8 mouse cellular contexts compared by ENCODE assay signal in the genomic region with DNA sequence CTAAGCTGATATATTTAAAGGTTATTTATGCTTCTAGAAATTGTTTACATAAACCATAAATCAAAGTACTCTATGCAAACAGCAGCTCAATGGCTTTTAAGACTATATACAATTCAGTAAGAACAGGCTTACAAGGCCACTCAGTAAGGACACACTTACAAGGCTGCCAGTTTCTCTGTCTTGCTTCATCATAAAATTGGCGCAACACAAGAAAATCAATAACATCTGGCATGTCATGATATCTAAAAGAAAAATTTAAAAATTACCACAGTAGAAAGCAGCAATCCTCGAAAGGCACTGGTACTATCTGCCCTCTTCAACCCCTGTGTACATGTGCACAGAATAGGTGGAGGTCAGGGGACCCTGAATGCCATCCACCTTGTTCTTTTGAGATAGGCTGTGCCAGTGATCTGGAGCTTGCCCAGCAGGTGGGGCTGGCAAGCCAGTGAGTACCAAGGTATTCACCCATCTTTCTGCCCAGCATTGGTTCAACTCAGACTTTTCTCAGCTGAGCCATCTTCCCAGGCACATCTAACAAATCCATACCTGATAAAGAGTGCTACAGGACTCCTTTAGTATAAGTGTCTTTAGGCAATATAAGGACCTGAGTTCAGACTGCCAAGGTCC. TPM values are rescaled to one million over a fixed set of nuclear protein-coding genes. Genes with fewer than 3 reads are reported as not detected.
A peak's percentile ranks its signal among the peaks of the same experiment; 100 is the strongest.
DNase-seq lines count a peak whose midpoint lies in the region; ATAC-seq and TF ChIP-seq lines count a peak whose summit lies in the region.

No protein-coding gene starts in this region.

- peak; percentile 35 for TF ChIP-seq CTCF in forebrain, postnatal 0 days (IDR thresholded peaks at IDR 0.05; ENCODE audit: low read depth)
- peak; percentile 37; the same call in 1 of the 2 replicates for TF ChIP-seq CTCF in spleen, adult 2 months (IDR thresholded peaks at IDR 0.05; ENCODE audit: extremely low read depth, insufficient read depth, insufficient read length, insufficient replicate concordance)
- peak; percentile 57 for TF ChIP-seq CTCF in lung, postnatal 0 days (IDR thresholded peaks at IDR 0.05)

- no peak for ATAC-seq in forebrain, postnatal 0 days
- no peak for ATAC-seq in forebrain, embryonic 11.5 days (replicated peaks; ENCODE audit: low FRiP score)
- ATAC-seq in lung, postnatal 0 days = no peak

- no peak overlapping the region for H3K27ac ChIP-seq in forebrain, postnatal 0 days (ENCODE audit: low read depth, low read length)
- H3K27ac ChIP-seq in forebrain, embryonic 11.5 days (ENCODE audit: low read depth, low read length) = no peak overlapping the region
- no peak overlapping the region for H3K27ac ChIP-seq in spleen, adult 2 months (ENCODE audit: insufficient read depth, low read length)
- H3K27ac ChIP-seq in lung, postnatal 0 days (ENCODE audit: low read length) = no peak overlapping the region
- H3K27ac ChIP-seq in forebrain, embryonic 10.5 days = no peak overlapping the region

- H3K9me3 ChIP-seq in forebrain, postnatal 0 days (ENCODE audit: low read length) = no peaks in the 10 kb centered on the region
- no peaks in the 10 kb centered on the region for H3K9me3 ChIP-seq in forebrain, embryonic 11.5 days (ENCODE audit: control insufficient read depth, low read length)
- no peaks in the 10 kb centered on the region for H3K9me3 ChIP-seq in lung, postnatal 0 days (ENCODE audit: low read length)
- H3K9me3 ChIP-seq in forebrain, embryonic 10.5 days = no peaks in the 10 kb centered on the region

- no peak for TF ChIP-seq POLR2A in spleen, adult 2 months (IDR thresholded peaks at IDR 0.05; ENCODE audit: low read depth, low read length)

- no peak overlapping the region for H3K4me3 ChIP-seq in forebrain, postnatal 0 days (ENCODE audit: low read depth, low read length)
- no peak overlapping the region for H3K4me3 ChIP-seq in forebrain, embryonic 11.5 days (ENCODE audit: low read depth, low read length)
- no peak overlapping the region for H3K4me3 ChIP-seq in spleen, adult 2 months (ENCODE audit: extremely low read depth, insufficient read depth, insufficient read length)
- no peak overlapping the region for H3K4me3 ChIP-seq in lung, postnatal 0 days (ENCODE audit: low read depth, low read length)
- H3K4me3 ChIP-seq in forebrain, embryonic 10.5 days = no peak overlapping the region

- H3K27me3 ChIP-seq in forebrain, postnatal 0 days (ENCODE audit: insufficient read depth, low read length) = no peaks in the 10 kb centered on the region
- no peaks in the 10 kb centered on the region for H3K27me3 ChIP-seq in forebrain, embryonic 11.5 days (ENCODE audit: control insufficient read depth, insufficient read depth, low read length)
- no peaks in the 10 kb centered on the region for H3K27me3 ChIP-seq in spleen, adult 2 months (ENCODE audit: control insufficient read depth, insufficient read depth, low read length)
- no peaks in the 10 kb centered on the region for H3K27me3 ChIP-seq in lung, postnatal 0 days (replicated peaks; ENCODE audit: insufficient read depth, low read length)
- H3K27me3 ChIP-seq in forebrain, embryonic 10.5 days (ENCODE audit: poor library complexity, severe bottlenecking) = no peaks in the 10 kb centered on the region

- TF ChIP-seq EP300 in lung, postnatal 0 days (IDR thresholded peaks at IDR 0.05) = no peak

- no peak for DNase-seq in forebrain, postnatal 0 days
- no peak for DNase-seq in forebrain, embryonic 11.5 days (ENCODE audit: low spot score)
- peak in 1 of 2 experiments; percentile 26 for DNase-seq in spleen, adult 2 months (ENCODE audit: low read depth in 1 of 2, low spot score in 2 of 2)
- DNase-seq in spleen, adult 12 weeks (ENCODE audit: low spot score) = no peak
- no peak for DNase-seq in lung, postnatal 0 days (ENCODE audit: low spot score)
- DNase-seq in forebrain, embryonic 10.5 days (ENCODE audit: extremely low spot score, low spot score) = no peak
- DNase-seq in gastrocnemius, postnatal 10 days = no peak
- no peak for DNase-seq in testis, postnatal 10 days (ENCODE audit: low spot score)

- peaks cover 90% of the 10 kb centered on the region for H3K36me3 ChIP-seq in forebrain, postnatal 0 days (ENCODE audit: insufficient read depth)
- peaks cover 38% of the 10 kb centered on the region; the same call in 1 of the 2 replicates for H3K36me3 ChIP-seq in forebrain, embryonic 11.5 days (ENCODE audit: control insufficient read depth, insufficient read depth, low read length)
- H3K36me3 ChIP-seq in spleen, adult 2 months (ENCODE audit: control insufficient read depth, insufficient read depth, low read length) = peaks cover 61% of the 10 kb centered on the region
- peaks cover 77% of the 10 kb centered on the region for H3K36me3 ChIP-seq in lung, postnatal 0 days (ENCODE audit: insufficient read depth, low read length)
- peaks cover 100% of the 10 kb centered on the region for H3K36me3 ChIP-seq in forebrain, embryonic 10.5 days (replicated peaks)

- no peak overlapping the region for H3K4me2 ChIP-seq in forebrain, postnatal 0 days (ENCODE audit: low read depth)
- H3K4me2 ChIP-seq in forebrain, embryonic 11.5 days (ENCODE audit: low read depth, low read length, severe bottlenecking) = no peak overlapping the region
- H3K4me2 ChIP-seq in lung, postnatal 0 days (replicated peaks; ENCODE audit: low read depth, low read length) = no peak overlapping the region

- no peaks in the 10 kb centered on the region for H3K4me1 ChIP-seq in forebrain, postnatal 0 days (ENCODE audit: insufficient read depth)
- no peaks in the 10 kb centered on the region for H3K4me1 ChIP-seq in forebrain, embryonic 11.5 days (replicated peaks; ENCODE audit: control insufficient read depth, insufficient read depth, low read length)
- H3K4me1 ChIP-seq in spleen, adult 2 months (ENCODE audit: control insufficient read depth, insufficient read depth, insufficient read length) = no peaks in the 10 kb centered on the region
- no peaks in the 10 kb centered on the region for H3K4me1 ChIP-seq in lung, postnatal 0 days (ENCODE audit: insufficient read depth, low read depth, low read length)
- H3K4me1 ChIP-seq in forebrain, embryonic 10.5 days = no peaks in the 10 kb centered on the region

- H3K9ac ChIP-seq in forebrain, postnatal 0 days = no peak overlapping the region
- H3K9ac ChIP-seq in forebrain, embryonic 11.5 days (ENCODE audit: low read length) = no peak overlapping the region
- no peak overlapping the region for H3K9ac ChIP-seq in lung, postnatal 0 days (replicated peaks; ENCODE audit: low read depth)

- WGBS in forebrain, postnatal 0 days = 95% methylated on average over 2 of the region's 2 CpGs
- WGBS in forebrain, embryonic 11.5 days = 97% methylated on average over 2 of the region's 2 CpGs
- 88% methylated on average over 2 of the region's 2 CpGs for WGBS in spleen, adult 2 months
- 91% methylated on average over 2 of the region's 2 CpGs for WGBS in lung, postnatal 0 days
- WGBS in forebrain, embryonic 10.5 days = 94% methylated on average over 2 of the region's 2 CpGs

RNA-seq across cellular contexts. Expression of gene Psmg1, which starts 39.8 kb away (rescaled TPM):
- total RNA-seq in forebrain, postnatal 0 days (2014; rRNA removed) = 35.2 and 49.2 TPM in 2 replicates
- 54.0 and 59.1 TPM in 2 replicates for polyA plus RNA-seq in forebrain, postnatal 0 days (2015; fragmentation: Nextera tagmentation; extraction: Ambion mirVana)
- 98.2 and 101 TPM in 2 replicates for polyA plus RNA-seq in forebrain, embryonic 11.5 days (2014; fragmentation: Nextera tagmentation; extraction: Ambion mirVana)
- 7.8 and 8.6 TPM in 2 replicates for polyA plus RNA-seq in spleen, adult 2 months (2012; rRNA removed)
- polyA plus RNA-seq in lung, postnatal 0 days (2015; fragmentation: Nextera tagmentation; extraction: Ambion mirVana) = 34.0 and 34.3 TPM in 2 replicates
- polyA plus RNA-seq in forebrain, embryonic 10.5 days (2016; fragmentation: Nextera tagmentation; extraction: Ambion mirVana) = 106 and 116 TPM in 2 replicates
- total RNA-seq in gastrocnemius, postnatal 10 days (2021) = 10 to 100 TPM; 17.5 to 19.4 TPM

RNA-seq across cellular contexts. Expression of gene Brwd1, which starts 51.7 kb away (rescaled TPM):
- 151 and 196 TPM in 2 replicates for total RNA-seq in forebrain, postnatal 0 days (2014; rRNA removed)
- polyA plus RNA-seq in forebrain, postnatal 0 days (2015; fragmentation: Nextera tagmentation; extraction: Ambion mirVana) = 122 and 145 TPM in 2 replicates
- 183 and 192 TPM in 2 replicates for polyA plus RNA-seq in forebrain, embryonic 11.5 days (2014; fragmentation: Nextera tagmentation; extraction: Ambion mirVana)
- 32.8 and 41.9 TPM in 2 replicates for polyA plus RNA-seq in spleen, adult 2 months (2012; rRNA removed)
- polyA plus RNA-seq in lung, postnatal 0 days (2015; fragmentation: Nextera tagmentation; extraction: Ambion mirVana) = 38.2 and 42.5 TPM in 2 replicates
- 138 and 143 TPM in 2 replicates for polyA plus RNA-seq in forebrain, embryonic 10.5 days (2016; fragmentation: Nextera tagmentation; extraction: Ambion mirVana)
- total RNA-seq in gastrocnemius, postnatal 10 days (2021) = 10 to 100 TPM; 86.5 to 98.7 TPM
